Mouse (Mus musculus): ENCODE data around the gene Tmem234. TPM values are rescaled to one million over a fixed set of nuclear protein-coding genes. Genes with fewer than 3 reads are reported as not detected.
A peak's percentile ranks its signal among the peaks of the same experiment; 100 is the strongest.

The Tmem234 gene
- total RNA-seq, 2 experiments from 2014 or later = 29.8 to 31.9 TPM

- H3K27ac ChIP-seq = peak within 1 kb of the TSS; percentile 96
- no peak for TF ChIP-seq CTCF (IDR thresholded peaks at IDR 0.05)
- peak within 1 kb of the TSS; percentile 79 for H3K4me3 ChIP-seq
- DNase-seq = peak; percentile 98
- intact Hi-C loops (cut with DNase I) = no loop called here
These were observed 18.6 kb downstream of the Tmem234 start, which contains the start of gene Iqcc for GRCm38 (mm10) chr4:129618786-129619691. Iqcc (minus strand) TSS chr4:129619099.

GRCm38 (mm10) chr4:129620419-129621282 lies 20.2 kb downstream of the Tmem234 start:
- DNase-seq = no peak
- no peak for TF ChIP-seq CTCF (IDR thresholded peaks at IDR 0.05)
- Histone ChIP-seq H3K4me3 (peak overlapping the region; percentile 86), H3K27ac (peak overlapping the region; percentile 96)
- intact Hi-C loops (cut with DNase I) = no loop called here

- TF ChIP-seq CTCF (IDR thresholded peaks at IDR 0.05) = no peak
- Histone ChIP-seq H3K27ac (peak overlapping the region; percentile 96), H3K4me3 (peak overlapping the region; percentile 86)
- peak; percentile 60 for DNase-seq
- intact Hi-C loops (cut with DNase I) = no loop called here
These were observed 20.9 kb downstream of the Tmem234 start for GRCm38 (mm10) chr4:129621283-129621841.

GRCm38 (mm10) chr4:129622120-129622802 lies 21.8 kb downstream of the Tmem234 start:
- intact Hi-C loops (cut with DNase I) = no loop called here
- no peak for TF ChIP-seq CTCF (IDR thresholded peaks at IDR 0.05)
- Histone ChIP-seq H3K27ac (peak overlapping the region; percentile 96), H3K4me3 (peak overlapping the region; percentile 86)
- DNase-seq = no peak

GRCm38 (mm10) chr4:129622803-129623535 lies 22.5 kb downstream of the Tmem234 start:
- TF ChIP-seq CTCF (IDR thresholded peaks at IDR 0.05) = no peak
- Histone ChIP-seq H3K27ac (peak overlapping the region; percentile 96), H3K4me3 (peak overlapping the region; percentile 86)
- intact Hi-C loops (cut with DNase I) = no loop called here
- no peak for DNase-seq

- Histone ChIP-seq H3K4me3 (peak within 1 kb of the TSS; percentile 86), H3K27ac (peak within 1 kb of the TSS; percentile 96)
- intact Hi-C loops (cut with DNase I) = loop anchor here (2.0 kb wide), 1 partner anchor 17 kb away; the partner anchor contains the start of gene Txlna
- peak; percentile 57 for DNase-seq
- no peak for TF ChIP-seq CTCF (IDR thresholded peaks at IDR 0.05)
These were observed 23.2 kb downstream of the Tmem234 start, which contains the start of gene Ccdc28b for GRCm38 (mm10) chr4:129623681-129624091. Ccdc28b (minus strand) TSS chr4:129623947.

- TF ChIP-seq CTCF (IDR thresholded peaks at IDR 0.05) = no peak
- H3K27ac ChIP-seq = peak overlapping the region; percentile 96
- intact Hi-C loops (cut with DNase I) = loop anchor here (2.0 kb wide), 1 partner anchor 16 kb away; the partner anchor contains the start of gene Txlna
- peak overlapping the region; percentile 86 for H3K4me3 ChIP-seq
- DNase-seq = peak; percentile 92
These were observed 24.0 kb downstream of the Tmem234 start for GRCm38 (mm10) chr4:129624281-129625028.

- intact Hi-C loops (cut with DNase I) = loop anchor here (2.0 kb wide), 1 partner anchor 16 kb away; the partner anchor contains the start of gene Txlna
- peak overlapping the region; percentile 86 for H3K4me3 ChIP-seq
- peak; percentile 60 for DNase-seq
- TF ChIP-seq CTCF (IDR thresholded peaks at IDR 0.05) = no peak
- peak overlapping the region; percentile 96 for H3K27ac ChIP-seq
These were observed 24.5 kb downstream of the Tmem234 start for GRCm38 (mm10) chr4:129625029-129625370.

GRCm38 (mm10) chr4:129625496-129625895 lies 25.0 kb downstream of the Tmem234 start:
- intact Hi-C loops (cut with DNase I) = loop anchor here (2.0 kb wide), 1 partner anchor 15 kb away; the partner anchor contains the start of gene Txlna
- no peak for DNase-seq
- no peak for TF ChIP-seq CTCF (IDR thresholded peaks at IDR 0.05)
- Histone ChIP-seq H3K4me3 (no peak overlapping the region), H3K27ac (peak overlapping the region; percentile 96)

- intact Hi-C loops (cut with DNase I) = no loop called here
- TF ChIP-seq CTCF (IDR thresholded peaks at IDR 0.05) = no peak
These were observed 25.6 kb downstream of the Tmem234 start for GRCm38 (mm10) chr4:129626035-129626434.

More at GRCm38 (mm10) chr4:129626035-129626434, 25.6 kb downstream of the Tmem234 start:
- Histone ChIP-seq H3K27ac (no peak overlapping the region), H3K4me3 (no peak overlapping the region)
- no peak for DNase-seq
